Mouse (Mus musculus) T-cell, adult 2 months (primary cell): ENCODE results near the gene Casc1.
"Not testable (repeated sequence)": the region's sequence is repeated elsewhere in the genome, so short reads cannot be mapped to it uniquely, and the experiment has no call there.

ENCODE experiments used
- DNase-seq: peaks from one replicate; pipeline ENCODE4 v3.0.0; 2022; ENCODE audit warnings: low spot score

The Casc1 gene

GRCm38 (mm10) chr6:145136831-145137230 is 74.0 kb downstream of the Casc1 start:
- DNase-seq, result no peak

- no peak for DNase-seq
These were observed 75.0 kb downstream of the Casc1 start for GRCm38 (mm10) chr6:145135804-145136203.

- no peak for DNase-seq
These were observed 75.5 kb downstream of the Casc1 start for GRCm38 (mm10) chr6:145135295-145135694.

- DNase-seq, result not testable (repeated sequence)
These were observed 77.8 kb downstream of the Casc1 start for GRCm38 (mm10) chr6:145132969-145133368.

GRCm38 (mm10) chr6:145131991-145132390 is 78.8 kb downstream of the Casc1 start:
- no peak for DNase-seq

- DNase-seq, result no peak
These were observed 81.2 kb downstream of the Casc1 start for GRCm38 (mm10) chr6:145129563-145129962.

GRCm38 (mm10) chr6:145127652-145128051 is 83.2 kb downstream of the Casc1 start:
- no peak for DNase-seq

GRCm38 (mm10) chr6:145125591-145126113 is 85.2 kb downstream of the Casc1 start:
- no peak for DNase-seq
